Mouse (Mus musculus): Measurements from ENCODE around the gene Otud5.
"Not testable (repeated sequence)": the region's sequence is repeated elsewhere in the genome, so short reads cannot be mapped to it uniquely, and the experiment has no call there.

The Otud5 gene

DNA sequence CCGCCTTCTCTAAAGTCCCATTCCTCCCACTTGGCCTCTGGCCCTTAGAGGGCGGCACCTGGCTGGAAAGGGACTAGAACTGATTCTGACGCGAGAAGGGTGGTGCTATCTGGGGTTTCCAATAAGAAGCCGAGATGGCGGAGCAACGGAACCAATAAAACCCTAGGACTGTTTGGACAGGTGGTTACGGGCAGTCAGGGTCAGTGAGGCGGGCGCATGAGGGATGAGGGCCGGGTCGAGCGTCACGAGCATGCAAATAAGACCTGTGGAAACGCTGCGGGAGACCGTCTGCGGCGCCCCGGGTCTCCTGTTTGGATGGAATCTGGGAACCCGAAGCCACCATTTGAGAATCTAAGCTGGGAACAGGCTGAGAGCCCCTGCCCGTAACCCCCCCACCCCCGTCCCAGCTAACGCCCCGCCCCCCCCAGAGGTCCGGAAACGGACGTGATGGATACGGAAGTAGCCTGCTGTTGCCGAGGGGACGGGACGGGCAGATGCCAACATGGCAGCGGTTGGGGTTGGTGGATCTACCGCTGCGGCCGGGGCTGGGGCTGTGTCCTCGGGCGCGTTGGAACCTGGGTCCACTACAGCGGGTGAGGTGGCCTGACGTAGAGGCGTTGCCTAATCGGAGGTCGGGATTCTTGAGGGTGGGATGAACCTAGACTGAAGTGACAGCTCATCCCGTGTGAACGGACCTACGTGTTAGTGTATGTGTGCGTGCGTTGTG is 42.8 kb downstream of the Otud5 start, which contains the start of gene Slc35a2:
Gene Slc35a2, plus strand, starts transcription at position 188 of the 727 bp plus-strand sequence.
- DNase-seq = peak; percentile 84

DNA sequence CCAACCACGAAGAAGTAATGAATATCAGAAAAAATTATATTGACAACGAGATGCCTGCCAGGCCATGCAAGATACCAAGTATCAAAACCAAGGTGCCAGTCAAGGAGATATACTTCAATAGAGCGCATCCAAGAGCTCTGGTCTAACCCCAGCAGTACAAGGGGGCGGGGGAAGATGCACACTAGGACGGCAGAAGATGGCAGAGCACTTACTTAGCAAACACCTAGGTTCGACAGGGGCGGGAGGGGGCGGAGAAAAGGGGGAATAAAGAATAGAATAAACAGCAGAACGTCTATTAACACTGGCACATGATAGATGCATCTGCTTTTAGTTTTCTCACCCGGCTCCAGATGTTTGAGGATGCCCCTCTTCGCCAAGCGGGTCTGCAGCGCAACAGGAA is 57.0 kb downstream of the Otud5 start:
- no peak for DNase-seq

DNA sequence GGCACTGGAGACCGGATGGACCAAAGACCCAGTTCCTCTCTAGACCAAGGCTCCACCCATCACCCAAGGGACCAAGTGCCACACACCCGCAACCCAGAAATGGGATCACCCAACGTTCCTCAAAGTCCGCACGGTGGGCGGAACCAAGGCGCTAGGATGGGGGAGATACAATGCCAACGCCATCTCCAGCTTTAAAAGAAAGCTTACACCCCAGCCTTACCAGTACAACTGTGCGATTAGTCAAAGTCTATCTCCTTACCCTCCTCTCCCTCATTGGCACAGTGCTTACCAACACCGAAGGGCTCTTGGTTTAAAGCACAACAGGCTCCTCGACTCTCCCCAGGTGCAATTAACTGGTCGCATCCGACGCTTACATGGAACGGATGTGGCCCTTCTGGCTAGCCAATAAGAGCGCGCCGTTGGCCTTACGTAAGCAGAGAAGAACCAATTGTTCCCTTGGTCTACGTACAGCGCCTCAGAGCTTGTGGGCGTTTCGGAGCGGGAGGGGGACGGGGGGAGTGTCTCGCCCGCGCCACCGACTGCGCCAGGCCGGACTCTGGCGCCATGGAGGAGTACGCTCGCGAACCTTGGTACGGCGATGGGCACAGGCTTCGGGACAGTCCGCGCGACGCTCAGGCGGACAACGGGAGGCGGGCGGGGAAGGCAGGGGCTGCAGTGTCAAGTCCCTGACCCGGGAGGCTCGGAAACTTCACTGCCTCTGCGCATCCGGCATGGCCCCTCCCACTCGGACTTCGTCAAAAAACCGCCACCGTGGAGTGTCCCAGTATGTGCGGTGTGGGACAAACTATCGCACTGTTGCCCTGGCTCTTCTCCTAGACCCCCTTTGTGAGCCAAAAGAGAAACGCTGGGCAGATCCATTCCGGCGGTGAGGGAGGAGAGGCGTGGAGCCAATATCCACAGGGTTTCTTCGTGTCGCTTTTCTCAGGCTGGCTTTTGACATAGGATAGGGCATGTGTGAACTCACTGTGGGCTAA is 58.0 kb downstream of the Otud5 start, which contains the start of the genes Pqbp1 and Timm17b:
Gene Pqbp1, minus strand, starts transcription at position 390 of the 995 bp plus-strand sequence.
Gene Timm17b, plus strand, starts transcription at position 478 of the 995 bp plus-strand sequence.
- DNase-seq = peak; percentile 86

DNA sequence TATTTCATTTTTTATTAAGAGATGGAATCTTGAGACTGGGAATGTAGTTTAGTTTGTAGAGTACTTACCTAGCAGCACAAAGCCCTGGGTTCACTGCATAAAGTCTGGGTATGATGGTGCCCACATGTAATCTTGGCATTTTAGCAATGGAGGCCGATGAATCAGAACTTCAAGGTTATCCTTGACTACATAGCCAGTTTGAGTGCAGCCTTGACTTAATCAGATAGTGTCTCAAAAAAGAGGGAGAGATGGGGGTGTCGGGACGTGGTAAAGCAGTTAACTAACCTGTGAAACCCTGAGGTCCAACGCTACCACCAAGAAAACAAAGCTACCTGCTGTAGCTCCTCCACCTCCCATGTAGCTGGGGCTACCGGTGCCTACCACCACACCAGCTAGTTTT is 63.3 kb downstream of the Otud5 start:
- no peak for DNase-seq

DNA sequence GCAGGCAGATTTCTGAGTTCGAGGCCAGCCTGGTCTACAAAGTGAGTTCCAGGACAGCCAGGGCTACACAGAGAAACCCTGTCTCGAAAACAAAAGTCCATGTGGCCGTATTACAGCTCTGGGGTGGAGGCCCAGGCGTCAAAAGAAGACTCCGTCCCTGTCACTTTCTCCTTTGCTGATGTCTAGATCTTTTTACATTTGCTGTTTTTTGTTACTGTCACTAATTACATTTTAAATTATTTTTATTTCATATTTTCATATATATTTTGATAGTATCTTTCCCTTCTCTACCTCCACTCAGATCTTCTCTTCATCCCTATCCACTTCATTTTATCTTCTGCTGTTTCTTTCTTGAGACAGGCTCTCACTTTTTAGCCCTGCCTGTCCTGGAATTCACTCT is 66.6 kb downstream of the Otud5 start, which contains the start of gene Gm10491:
Gene Gm10491, minus strand, starts transcription at position 101 of the 400 bp plus-strand sequence.
- DNase-seq = no peak

DNA sequence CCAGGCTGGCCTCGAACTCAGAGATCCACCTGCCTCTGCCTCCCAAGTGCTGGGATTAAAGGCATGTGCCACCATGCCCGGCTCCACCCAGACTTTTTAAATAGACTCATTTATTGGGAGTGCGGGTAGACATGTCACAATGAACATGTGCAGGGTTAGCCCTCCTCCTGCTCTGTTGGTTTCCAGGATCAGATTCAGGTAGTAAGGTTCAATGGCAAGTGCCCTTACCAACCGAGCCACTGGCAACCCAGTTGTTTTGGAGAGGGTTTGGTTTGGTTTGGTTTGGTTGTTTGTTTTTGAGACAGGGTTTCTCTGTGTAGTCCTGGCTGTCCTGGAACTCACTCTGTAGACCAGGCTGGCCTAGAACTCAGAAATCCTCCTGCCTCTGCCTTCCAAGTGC is 68.1 kb downstream of the Otud5 start, which contains the start of gene Gm10490:
Gene Gm10490, plus strand, starts transcription at position 301 of the 400 bp plus-strand sequence.
- not testable (repeated sequence) for DNase-seq

DNA sequence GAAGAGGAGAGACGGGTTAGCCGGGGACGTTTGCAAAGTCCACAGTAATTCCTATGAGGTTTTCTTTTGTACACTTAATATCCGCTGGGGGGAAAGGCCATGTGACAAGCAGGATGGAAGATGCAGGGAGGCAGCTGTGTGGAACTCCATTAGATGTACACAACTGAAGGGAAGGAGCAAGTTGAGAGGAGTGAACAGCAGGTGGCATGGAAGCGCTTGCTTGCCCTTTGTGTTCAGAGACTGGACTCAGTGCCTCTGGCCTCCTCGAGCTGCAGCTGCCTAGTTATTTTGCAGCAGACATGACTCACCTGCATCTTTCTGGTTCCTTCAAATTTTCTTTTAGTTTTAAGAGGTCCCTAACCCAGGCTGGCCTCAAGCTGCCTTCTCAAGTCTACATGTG is 69.3 kb downstream of the Otud5 start:
- no peak for DNase-seq

DNA sequence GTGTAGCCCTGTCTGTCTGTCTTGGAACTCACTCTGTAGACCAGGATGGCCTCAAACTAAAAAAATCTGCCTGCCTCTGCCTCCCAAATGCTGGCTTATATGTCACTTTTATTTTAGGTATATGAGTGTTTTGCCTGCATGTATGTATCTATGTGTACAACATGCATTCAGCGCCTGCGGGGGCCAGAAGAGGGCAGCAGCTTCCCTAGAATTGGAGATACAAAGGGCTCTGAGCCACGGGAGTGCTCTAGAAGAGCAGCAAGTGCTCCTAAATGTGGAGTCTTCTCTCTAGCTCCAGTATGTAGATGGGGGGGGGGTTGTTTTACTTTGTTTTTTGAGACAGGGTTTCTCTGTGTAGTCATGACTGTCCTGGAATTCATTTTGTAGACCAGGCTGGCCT is 74.5 kb downstream of the Otud5 start:
- peak; percentile 18 for DNase-seq

DNA sequence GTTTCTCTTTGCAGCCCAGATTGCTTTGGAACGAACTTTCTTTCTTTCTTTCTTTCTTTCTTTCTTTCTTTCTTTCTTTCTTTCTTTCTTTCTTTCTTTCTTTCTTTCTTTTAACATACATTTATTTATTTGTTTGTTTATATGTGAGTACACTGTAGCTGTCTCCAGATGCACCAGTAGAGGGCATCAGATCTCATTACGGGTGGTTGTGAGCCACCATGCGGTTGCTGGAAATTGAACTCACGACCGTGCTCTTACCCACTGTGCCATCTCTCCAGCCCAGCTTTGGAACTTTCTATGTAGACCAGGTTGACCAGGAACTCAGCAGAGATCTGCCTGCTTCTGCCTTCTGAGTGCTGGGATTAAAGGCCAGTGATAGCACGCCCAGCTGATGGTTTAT is 76.8 kb downstream of the Otud5 start:
- not testable (repeated sequence) for DNase-seq

DNA sequence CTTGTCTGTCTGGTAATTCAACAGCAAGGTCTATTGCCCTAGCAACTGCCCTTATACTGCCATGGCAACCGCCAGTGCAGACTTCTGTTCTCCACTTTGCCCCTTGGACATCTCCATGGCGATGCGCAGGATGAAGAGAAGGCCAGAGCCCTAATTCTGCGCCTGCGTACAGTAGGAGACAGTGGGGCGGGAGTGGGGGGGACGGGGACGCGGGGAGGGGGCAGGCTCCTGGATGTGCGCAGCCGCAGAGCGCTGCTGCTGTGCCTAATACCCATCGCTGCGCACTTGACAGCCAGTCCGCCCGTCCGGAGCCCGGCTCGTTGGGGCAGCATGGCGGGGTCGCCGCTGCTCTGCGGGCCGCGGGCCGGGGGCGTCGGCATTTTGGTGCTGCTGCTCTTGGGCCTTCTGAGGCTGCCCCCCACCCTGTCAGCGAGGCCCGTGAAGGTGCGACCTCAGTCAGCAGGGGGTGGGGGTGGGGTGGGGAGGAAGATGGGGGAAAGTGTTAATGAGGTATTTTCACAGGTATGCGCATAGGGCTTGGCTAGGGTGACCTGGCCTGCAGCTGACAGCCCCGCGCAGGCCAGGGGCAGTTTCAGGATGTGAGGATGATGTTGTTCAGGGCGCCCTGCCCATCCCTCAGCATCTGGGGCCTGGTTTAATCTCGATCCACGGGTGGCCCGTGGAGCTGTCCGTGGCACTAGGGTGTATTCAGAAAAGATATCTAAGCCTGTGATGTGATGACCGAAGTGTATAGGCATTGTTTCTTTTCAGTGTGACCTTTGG is 78.6 kb downstream of the Otud5 start, which contains the start of gene Pcsk1n:
Gene Pcsk1n, plus strand, starts transcription at position 222 of the 783 bp plus-strand sequence.
- DNase-seq = no peak

DNA sequence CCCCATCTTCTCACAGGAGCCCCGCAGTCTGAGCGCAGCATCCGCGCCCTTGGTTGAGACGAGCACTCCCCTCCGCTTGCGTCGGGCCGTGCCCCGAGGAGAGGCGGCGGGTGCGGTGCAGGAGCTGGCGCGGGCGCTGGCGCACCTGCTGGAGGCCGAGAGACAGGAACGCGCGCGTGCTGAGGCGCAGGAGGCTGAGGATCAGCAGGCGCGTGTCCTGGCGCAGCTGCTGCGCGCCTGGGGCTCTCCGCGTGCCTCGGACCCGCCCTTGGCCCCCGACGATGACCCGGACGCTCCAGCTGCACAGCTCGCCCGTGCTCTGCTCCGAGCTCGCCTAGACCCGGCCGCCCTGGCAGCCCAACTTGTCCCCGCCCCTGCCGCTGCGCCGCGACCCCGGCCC is 80.9 kb downstream of the Otud5 start:
- no peak for DNase-seq
